Mouse (Mus musculus) embryo, embryonic 9.5 days (tissue): Measurements from ENCODE around the gene Dhodh.

Source experiments
- DNase-seq: peaks from one replicate; pipeline ENCODE4 v3.0.0-alpha.2; 2017; ENCODE audit errors: extremely low spot score

Dhodh gene

GRCm38 (mm10) chr8:109608271-109609152 lies at the start of gene Dhodh:
TSS of gene Dhodh (minus strand) at chr8:109608673.
- peak; percentile 96 for DNase-seq

- no peak for DNase-seq
Measured at GRCm38 (mm10) chr8:109656860-109657259, 48.4 kb upstream of the Dhodh start.

- DNase-seq: no peak
Measured at GRCm38 (mm10) chr8:109650801-109651200, 42.3 kb upstream of the Dhodh start.

GRCm38 (mm10) chr8:109648469-109648868 lies 40.0 kb upstream of the Dhodh start:
- no peak for DNase-seq

GRCm38 (mm10) chr8:109647331-109647730 lies 38.9 kb upstream of the Dhodh start:
- DNase-seq: no peak

GRCm38 (mm10) chr8:109641236-109641635 lies 32.8 kb upstream of the Dhodh start:
- no peak for DNase-seq

- DNase-seq: no peak
Measured at GRCm38 (mm10) chr8:109640410-109640809, 31.9 kb upstream of the Dhodh start.

GRCm38 (mm10) chr8:109638851-109639250 lies 30.4 kb upstream of the Dhodh start:
- DNase-seq: no peak

GRCm38 (mm10) chr8:109635146-109635545 lies 26.7 kb upstream of the Dhodh start:
- no peak for DNase-seq

GRCm38 (mm10) chr8:109632498-109632897 lies 24.0 kb upstream of the Dhodh start:
- DNase-seq: no peak

GRCm38 (mm10) chr8:109628638-109629037 lies 20.2 kb upstream of the Dhodh start:
- DNase-seq: no peak

GRCm38 (mm10) chr8:109615569-109615968 lies 7.1 kb upstream of the Dhodh start:
- no peak for DNase-seq

GRCm38 (mm10) chr8:109614243-109615210 lies 6.1 kb upstream of the Dhodh start, which contains the start of gene Pkd1l3:
TSS of gene Pkd1l3 (plus strand) at chr8:109614517.
- no peak for DNase-seq

GRCm38 (mm10) chr8:109609153-109609502 lies 655 bp upstream of the Dhodh start:
- no peak for DNase-seq

- DNase-seq: no peak
Measured at GRCm38 (mm10) chr8:109607650-109608049, 823 bp downstream of the Dhodh start.

GRCm38 (mm10) chr8:109606725-109607124 lies 1.7 kb downstream of the Dhodh start:
- no peak for DNase-seq

- DNase-seq: peak; percentile 62
Measured at GRCm38 (mm10) chr8:109595854-109596253, 12.6 kb downstream of the Dhodh start.

GRCm38 (mm10) chr8:109593117-109593788 lies 15.2 kb downstream of the Dhodh start:
- DNase-seq: no peak

GRCm38 (mm10) chr8:109592164-109592563 lies 16.3 kb downstream of the Dhodh start:
- DNase-seq: no peak

- no peak for DNase-seq
Measured at GRCm38 (mm10) chr8:109591367-109591766, 17.1 kb downstream of the Dhodh start.

GRCm38 (mm10) chr8:109590901-109591300 lies 17.6 kb downstream of the Dhodh start:
- no peak for DNase-seq

GRCm38 (mm10) chr8:109586972-109587504 lies 21.4 kb downstream of the Dhodh start:
- no peak for DNase-seq
